Mouse (Mus musculus): Measurements from ENCODE around the gene Tedc2.

The Tedc2 gene

DNA sequence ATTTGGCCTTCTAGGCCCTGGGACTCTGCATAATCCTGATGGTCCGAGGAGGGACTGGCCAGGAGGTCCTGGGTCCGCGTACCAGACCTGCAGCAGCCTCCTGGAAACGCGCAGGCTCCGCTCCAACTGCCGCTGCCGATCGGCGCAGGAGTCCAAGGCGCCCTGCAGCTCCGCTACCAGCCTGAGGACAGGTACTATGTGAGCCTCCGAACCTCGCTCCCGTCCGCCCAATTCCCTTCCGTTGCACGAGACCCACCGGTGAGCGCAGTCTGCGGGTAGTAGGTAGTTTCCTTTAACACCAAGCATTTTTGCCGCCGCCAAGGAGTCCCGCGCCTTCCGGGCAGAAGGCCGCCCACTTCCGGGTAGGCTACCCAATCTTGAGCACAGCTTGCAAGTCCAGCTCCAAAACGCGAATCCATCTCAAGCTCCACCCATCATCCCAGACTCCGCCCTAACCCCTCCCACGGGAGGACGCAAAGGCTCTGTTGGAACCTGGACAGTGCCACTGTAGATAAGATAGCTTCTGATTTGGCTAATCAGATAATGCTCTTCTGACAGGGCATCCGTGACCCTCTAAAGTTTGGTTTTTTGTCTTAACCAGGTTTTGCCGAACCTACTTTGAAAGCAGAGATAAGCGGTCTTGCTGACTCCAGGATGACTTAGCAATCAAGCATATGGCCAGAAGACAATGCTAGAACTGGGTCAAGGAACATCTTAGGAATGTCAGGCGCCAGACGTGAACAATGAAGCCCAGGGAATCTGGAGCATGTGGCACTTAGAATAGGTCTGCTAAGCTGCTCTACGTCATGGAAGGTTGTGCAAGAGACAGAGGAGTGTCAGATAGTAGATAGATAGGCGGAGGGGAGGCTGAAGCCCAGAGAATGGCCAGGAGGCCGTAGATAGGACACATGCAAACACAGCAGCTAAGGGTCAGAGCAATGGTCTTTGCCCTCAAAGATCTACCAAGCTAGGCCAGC, at the start of gene Tedc2:
Gene Tedc2, minus strand, starts transcription at position 417 of the 977 bp plus-strand sequence.
- peak; percentile 98 for DNase-seq

DNA sequence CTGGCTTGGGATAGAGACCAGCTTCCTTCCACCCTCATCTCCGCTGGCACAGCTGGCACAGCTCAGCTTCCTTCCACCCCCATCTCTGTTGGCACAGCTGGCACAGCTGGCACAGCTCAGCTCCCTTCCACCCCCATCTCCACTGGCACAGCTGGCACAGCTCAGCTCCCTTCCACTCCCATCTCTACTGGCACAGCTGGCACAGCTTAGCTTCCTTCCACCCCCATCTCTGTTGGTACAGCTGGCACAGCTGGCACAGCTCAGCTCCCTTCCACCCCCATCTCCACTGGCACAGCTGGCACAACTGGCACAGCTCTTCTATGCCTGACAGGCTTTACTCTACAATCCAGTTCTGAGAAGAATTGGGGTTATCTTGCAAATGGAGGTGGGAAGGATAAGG, 46.5 kb upstream of the Tedc2 start:
- no peak for DNase-seq

DNA sequence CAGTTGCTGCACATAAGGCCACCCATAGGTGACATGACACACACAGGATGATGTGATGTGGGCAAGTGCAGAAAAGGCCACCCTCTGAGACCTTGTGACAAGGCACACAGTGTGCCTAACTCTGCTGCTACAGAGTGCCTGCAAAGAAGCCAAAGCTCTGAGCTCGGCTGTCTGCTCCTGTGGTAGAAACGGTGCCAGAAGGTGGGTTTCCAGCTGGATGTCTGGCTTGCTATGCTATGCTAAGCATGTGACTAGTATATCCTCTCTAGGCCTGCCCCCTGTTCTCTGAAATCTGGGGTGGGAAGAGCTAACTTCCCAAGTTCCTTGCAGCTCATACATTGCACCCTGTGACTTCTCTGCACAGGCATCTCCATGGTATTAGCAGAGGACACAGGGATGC, 44.1 kb upstream of the Tedc2 start:
- no peak for DNase-seq

DNA sequence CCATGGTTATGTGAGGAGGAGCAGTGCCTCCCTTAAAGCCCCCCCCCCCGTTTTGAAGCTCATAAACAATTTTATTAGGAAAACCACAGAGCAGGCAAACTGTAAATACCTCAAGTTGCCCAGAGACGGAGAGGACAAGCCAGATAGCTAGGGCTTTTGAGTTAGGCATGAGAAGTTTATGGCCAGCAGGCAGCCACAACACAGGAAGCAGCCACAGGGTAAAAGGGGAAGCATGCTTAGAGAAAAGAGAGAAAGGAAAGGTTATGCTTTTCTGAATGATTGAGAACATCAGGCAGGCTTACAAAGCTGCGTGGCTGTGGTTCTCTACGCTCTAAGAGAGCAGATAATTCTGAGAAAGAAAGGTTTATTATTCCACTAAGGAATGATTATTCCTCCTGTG, 39.9 kb upstream of the Tedc2 start:
- no peak for DNase-seq

DNA sequence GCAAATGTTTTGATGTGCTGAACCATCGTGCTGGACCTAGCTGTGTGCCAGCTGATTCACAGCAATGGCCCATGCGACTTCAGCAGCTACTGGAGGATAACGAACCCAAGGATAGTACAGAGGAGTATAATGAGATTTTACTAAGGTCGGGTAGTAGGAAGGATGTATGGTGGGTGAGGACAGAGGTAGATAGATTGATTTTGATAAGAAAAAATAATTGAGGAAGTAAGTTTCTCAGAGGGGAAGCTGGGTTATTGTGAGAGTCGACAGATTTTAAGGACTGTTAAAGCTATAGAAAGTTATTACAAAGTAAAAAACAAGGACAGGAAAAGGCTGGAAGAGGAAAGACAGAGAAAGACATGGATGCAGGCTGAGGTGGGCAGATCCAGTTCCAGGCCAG, 39.1 kb upstream of the Tedc2 start:
- DNase-seq: no peak

DNA sequence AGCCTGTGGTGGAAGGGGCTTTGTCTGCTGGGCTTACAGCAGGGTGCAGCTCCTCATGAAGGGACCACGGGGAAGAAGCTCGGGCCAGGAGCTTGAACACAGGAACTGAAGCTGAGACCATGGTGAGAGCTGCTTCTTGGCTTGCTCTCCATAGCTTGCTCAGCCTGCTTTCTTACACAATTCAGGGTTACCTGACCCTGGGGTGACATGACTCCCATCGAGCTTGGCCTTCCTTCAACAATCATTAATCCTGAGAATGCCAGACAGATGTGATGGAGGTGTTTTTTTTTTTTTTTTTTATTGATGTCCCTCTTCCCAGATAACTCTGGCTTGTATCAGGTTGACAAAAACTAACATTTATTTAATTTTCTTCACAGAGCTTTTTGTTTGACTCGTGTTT, 38.3 kb upstream of the Tedc2 start:
- DNase-seq: no peak

DNA sequence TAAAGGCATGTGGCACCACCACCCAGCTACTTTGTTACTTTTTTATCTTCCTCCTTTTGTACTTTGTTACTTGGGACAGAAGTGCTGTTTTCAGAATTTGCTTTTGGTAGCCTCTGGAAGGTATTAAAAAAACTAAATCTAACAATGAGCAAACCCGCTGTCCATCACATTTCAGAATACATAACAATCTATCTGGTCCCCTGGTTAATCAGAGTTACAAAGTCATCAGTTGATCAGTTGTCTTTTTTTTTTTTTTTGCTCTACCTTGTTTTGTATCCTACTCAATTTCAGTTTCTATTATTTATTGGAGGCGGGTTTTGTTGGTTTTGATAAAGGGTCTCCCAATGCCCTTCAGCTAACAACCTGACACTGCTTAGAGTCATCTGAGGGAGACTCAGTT, 31.7 kb upstream of the Tedc2 start:
- DNase-seq: no peak

DNA sequence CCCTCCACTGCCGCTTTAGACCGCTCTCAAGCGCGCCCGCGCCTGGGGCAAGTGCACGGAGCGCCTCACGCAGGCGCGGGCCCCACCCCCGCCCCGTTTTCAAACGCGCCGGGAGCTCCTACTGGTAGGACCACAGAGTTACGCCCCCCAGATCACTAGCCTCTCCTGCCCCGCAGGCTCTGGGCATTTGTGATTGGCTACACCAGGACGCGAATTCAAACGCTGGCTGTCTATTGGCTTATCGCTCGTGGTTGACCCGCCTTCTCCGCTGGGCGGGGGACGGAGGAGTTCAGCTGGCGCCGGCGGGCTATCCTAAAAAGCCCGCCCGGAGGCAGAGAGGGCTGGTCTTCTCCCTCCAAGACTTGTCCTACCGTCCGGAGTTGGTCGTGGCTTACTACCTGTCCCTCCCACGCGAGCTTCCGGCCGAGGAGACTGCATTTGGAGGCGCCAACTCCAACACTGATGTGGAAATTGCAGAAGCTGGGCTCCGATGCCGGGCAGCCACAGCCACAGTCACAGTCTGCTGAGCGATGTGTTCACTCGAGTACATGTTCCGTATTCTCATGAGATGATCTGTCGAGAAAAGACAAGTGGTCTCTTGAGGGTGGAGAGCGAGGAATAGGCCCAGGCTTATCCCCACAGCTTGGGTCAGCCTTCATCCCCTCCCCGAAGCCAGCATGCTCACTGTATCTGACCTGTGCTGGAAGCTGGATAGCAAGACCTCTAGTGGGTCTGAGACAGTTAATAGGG, 30.8 kb upstream of the Tedc2 start, which contains the start of gene Ccnf:
Gene Ccnf, minus strand, starts transcription at position 165 of the 750 bp plus-strand sequence.
- DNase-seq: peak; percentile 97

DNA sequence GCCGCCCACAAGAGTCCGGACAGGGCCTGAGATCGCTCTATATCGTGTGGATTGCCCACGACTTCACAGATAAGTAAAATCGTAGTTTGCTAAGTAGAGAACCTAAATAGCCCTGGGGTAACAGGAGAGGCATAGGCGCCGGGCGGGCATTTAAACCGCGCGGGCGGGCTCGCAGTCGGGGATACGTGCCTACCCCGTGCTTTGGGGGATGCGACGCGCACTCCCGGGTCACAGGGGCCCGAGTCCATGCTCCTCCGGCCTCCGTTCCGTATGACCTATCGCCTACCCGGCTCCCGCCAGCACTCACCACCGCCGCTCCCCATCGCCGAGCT, 30.3 kb upstream of the Tedc2 start:
- DNase-seq: no peak

DNA sequence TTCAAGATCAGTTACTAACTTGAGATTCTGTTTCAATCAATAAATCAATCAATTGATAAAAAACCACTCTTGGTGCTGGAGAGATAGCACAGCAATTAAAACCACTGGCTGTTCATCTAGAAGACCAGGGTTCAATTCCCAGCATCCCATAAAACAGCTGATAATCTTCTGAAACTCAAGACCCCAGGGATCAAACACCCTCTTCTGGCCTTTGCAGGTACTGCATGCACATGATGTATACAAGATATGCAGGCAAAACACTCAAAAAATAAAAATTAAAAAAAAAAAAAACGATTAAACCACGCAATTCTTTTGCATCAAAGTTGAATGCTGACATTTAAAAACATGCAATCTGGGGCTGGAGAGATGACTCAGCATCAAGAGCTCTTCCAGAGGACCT, 28.0 kb upstream of the Tedc2 start:
- no peak for DNase-seq

DNA sequence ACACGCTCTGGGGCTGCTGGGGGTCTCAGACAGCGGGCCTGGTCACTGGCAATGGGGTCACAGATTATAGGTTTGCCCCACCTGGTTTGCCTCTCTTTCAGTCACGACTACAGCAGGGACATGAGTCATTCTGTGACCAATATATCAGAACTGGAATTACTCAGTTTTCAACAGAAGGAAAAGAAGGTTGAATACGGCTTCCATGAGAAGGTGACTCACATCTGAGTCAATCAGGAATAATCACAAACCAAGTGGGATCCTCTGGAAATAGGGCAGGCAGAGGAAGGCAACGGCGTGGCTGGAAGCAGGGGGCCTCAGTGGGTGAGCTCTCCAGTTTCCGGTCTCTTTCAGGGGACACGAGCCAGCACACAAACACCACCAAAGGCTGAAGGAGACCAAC, 23.4 kb upstream of the Tedc2 start:
- DNase-seq: no peak

DNA sequence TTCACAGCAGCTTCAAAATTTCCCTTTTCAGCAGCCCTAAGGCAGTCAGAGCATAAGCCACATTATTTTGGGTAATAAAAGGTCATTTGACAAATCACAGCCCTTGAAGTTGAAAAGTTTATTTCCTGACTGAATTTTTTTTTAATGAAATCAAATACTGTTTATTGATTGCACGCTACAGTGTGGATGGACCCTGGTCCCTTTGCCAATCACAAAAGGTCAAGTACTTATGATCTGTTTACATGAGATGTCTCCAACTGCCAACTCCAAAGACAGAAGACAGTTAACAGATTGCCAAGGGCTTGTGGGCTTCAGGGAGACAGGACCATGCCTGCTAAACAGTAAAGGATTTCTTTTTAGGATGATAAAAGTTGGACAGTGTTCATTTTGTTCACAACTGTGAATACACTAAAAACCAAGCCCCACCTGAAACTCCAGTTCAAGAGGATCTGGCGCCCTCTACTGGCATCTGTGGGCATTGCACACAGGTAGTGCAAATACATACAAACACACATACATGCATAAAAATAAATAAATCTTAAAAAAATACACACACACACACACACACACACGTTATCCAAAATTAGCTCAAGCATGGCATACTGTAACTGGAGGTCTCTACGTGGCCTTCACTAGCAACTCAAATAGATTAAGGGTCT, 22.8 kb upstream of the Tedc2 start:
- DNase-seq: peak; percentile 43

DNA sequence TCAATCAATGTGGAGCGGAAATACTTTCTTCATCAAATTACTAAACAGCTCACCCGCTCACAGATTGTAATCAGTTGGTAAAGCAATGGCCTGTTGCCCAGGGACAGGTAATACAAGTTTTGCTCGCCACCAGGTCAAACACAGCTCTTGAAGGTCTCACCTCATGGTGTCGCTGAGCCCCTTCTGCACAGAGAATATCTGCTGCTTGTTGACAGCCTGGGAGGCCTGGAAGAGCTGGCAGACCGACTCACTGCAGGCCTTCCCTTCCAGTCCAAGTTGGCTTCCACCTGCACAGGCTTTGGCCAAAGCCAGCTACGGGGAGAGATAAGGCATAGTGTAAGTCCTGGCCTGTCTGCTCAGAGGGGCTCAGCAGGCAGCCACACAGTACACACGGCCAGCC, 16.3 kb upstream of the Tedc2 start:
- no peak for DNase-seq

DNA sequence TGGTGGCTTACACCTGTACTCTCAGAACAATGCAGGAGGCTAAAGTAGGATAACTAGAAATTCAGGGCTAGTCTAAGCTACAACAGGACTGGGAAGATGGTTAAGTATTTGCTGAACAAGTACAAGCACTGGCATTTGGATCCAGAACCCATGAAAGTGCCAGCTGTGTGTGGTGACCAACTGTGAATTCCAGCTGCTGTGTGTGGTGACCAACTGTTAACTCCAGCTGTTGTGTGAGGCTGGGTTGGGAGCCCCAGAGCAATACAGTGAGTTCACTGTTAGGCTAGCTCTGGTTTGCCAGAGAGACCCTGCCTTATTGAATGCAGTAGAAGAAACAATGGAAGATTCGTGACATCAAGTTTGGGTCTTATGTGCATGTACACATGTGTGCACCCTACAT, 15.8 kb upstream of the Tedc2 start:
- DNase-seq: no peak

DNA sequence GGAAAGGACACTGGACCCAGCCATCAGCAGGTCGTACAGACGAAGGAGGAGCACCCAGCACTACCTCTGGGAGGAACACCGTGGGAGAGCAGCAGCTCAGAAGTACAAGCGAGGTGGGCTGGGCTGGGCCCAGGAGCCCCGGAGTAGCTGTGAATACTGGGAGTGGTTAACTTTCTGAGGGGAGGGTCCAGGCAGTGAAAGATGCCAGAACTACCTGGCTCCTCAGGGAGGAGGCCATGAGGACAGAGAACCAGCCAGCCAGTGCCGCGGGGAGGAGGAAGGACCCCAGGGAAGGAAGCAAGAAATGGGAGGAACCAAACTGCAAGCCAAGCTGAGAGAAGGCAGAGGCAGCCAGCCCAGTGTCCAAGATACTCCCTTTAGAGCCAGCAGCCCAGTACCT, 7.3 kb upstream of the Tedc2 start:
- DNase-seq: no peak

DNA sequence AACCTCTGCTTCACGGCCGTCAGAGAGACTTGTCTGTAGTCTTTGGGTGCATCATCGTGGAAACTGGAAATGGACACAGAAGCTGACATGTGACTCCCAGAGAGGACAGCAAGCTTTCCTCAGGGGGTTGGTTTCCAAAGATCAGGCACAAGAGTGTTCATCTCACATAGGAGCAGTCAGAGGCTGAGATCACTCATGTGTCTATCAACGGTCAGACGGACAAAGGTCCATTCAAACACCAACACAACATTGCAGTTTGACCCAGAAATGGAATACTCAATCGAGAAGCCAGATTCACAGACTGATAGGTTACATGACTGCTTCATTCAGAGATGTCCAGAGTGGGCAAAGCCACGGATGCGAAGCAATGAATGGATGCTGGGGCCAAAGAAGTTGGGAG, 6.1 kb upstream of the Tedc2 start:
- no peak for DNase-seq

DNA sequence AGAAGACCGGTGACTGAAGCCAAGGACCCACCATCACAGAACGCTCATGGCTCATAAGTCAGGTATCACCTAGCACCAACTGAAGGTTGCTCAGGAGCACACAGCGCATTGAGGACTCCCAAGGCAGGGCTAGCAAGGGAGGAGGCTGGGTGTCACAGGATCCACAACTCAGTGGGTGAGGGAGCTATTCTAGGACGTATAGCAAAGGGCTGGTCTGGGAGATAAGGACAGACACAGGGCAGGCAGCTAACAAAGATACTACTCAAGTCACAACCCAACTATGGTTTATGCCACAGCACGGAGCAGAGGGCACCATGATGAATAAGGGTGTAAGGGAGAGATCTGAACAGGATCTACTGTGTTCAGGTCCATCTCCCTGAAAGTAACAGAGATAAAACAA, 5.2 kb upstream of the Tedc2 start:
- DNase-seq: no peak

DNA sequence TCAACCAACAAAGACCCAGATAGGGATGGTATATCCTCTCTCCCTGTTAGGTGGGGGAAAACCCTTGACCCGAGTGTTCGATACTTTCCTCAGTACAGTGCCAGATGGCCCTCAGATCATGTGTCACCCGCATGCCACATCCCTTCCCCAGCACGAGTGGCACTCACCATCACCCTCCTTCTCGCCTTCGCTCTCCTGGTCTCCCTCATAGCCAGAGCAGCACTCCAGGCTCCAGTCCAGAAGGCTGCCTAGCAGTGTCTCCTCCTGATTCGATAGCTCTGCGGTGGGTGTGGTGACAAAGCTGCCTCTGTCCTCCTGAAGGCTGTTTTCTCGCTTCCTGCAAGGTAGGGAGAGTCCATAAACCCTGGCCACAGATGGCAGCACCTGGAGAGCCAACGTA, 4.1 kb upstream of the Tedc2 start:
- DNase-seq: no peak

DNA sequence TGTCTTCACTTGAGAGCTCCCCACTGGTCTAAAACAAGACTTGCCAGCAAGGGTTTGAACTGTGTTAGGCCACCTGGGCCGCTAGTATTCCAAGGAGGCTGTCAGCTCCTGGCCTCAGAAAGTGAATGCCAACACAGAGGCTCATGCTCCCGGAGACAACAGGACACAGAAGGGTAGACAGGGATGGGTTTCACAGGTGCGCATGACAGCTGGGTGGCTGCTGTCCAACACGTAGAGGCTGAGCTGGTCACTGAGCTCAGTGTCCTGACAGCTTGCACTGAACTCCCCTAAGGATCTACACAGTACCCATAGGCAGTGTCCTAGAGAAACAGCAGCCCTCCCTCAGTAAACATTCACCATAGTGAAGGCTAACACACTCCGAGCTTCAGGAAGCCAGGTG, 2.9 kb upstream of the Tedc2 start:
- DNase-seq: no peak

DNA sequence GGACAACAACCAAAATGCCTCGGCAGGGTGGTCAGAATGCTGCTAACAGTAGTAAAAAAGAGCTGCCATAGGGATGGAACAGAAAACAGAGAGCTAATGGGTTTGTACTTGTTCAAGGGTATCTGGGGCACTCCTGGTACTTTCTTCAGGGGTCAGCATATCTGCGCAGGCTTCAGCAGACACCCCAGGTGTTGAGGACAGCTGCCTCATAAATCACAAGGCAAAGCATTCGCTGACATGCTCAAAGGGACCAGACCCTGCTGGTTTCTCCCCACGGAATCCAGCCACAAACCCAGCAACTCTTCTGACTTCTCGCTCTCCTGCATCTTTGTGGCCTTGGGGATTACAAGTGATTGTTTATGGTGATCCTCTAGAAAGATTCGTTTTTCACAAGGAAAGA, 2.0 kb upstream of the Tedc2 start:
- no peak for DNase-seq

DNA sequence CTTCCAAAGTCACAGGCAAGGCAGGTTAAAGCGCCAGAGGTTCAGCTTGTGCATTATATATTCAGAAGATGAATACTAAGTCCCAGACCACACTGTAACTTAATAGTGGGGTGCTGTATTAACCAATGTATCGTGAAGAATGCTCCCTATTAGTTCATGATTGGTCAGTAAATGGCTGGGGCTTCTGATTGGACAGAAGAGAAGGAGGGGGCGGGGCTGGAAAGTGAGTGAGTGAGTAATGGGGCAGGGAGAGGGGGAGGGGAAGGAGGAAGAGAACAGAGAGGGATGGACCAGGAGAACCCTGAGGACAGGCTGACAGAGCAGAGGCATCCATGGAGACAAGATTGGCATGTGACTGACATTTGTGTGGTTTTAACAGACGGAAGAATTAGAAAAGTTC, 3.8 kb downstream of the Tedc2 start:
- no peak for DNase-seq

DNA sequence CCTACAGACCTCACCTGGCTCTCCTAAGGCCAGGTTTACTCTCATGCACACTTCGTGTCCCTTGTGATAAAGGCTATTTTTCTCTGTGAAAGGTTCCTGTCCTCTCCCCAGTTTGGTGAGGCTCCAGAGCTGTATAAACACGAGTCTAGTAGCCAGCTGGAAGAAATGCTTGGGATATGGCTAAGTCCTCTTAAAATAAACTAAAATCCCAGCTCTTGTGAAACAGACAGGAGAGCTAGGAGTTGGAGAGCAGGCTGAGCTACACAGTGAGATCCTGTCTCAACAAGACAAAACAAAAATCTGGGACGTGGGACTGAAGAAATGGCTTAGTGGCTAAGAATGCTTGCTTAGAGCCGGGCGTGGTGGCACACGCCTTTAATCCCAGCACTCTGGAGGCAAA, 7.5 kb downstream of the Tedc2 start:
- DNase-seq: no peak

DNA sequence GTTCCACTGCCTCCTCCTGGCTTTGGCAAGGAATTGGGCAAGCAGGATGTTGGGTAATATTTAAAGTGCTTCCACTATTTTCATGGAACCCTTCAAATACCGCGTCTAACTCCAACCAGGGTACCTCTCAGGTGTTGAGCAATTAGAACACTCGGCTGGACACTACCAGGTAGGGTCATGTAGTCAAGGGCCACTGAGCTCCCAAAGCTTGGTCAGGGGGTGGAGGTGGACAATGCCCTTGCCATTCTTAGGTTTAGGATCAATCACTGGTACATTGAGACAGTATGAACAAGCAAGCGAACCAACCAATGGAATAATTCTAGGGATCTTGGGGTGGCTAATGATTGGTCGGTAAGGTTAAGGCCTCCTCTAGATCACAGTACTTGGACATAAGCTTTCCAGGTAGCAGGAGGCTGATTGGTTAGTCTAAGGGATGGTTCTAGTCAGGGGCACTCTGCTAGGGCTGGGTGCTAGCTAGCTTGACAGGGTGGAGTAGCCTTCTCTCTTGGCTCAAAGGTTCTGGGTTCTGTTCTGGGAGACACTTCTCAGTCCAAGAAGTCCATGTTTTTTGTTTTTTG, 8.1 kb downstream of the Tedc2 start:
- DNase-seq: no peak
